Mouse (Mus musculus): ENCODE data around the gene Dab1. TPM values are rescaled to one million over a fixed set of nuclear protein-coding genes. Genes with fewer than 3 reads are reported as not detected.
A peak's percentile ranks its signal among the peaks of the same experiment; 100 is the strongest.

Gene Dab1
- polyA plus RNA-seq, 1 experiment from 2014 or later = 3.6 TPM

DNA sequence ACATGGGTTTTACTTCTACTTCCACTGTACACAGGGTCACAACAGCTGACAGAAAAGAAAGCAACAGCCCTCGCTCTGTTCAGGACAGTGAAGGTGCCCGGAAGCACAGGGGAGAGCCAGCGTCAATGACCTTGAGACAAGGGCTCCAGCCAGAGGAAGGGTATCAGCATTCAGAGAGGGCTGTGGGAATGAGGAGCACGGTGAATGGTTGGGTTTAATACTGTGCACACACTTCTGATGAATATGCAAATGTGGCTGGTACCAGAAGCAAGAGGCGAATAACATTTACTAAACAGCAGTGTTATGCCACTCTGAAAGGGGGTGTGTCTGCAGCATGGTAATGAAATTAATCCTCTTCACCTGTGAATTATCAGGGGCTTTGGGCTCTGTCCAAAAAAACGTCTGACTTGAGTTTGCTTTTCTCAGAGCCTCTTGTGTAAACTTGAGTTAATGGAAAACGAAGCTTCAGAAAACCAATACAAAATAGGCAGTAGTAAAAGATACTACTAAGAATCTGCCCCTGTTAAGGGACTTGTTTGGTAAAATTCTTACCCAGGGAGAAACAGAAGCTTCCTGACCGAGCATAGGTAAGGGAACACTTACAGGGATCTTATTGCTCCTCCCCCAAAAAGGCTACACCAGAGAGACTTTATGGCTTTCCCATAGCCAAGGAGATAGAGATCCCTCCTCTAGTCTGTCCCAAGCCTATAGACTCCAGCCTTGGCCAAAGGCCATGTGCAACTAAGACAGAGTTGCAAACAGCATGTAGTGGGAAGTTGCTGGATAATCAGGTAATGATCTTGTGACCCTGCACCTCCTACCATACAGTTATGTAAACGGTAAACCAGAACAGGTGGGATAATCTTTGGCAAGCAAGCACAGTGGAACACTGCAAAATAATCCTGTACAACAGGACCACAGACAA, 592.6 kb downstream of the Dab1 start:
- Histone ChIP-seq H3K36me3 (no peaks in the 10 kb centered on the region), H3K4me1 (0 out of 2 replicates have a peak, but pooled peaks cover 2% of the 10 kb centered on the region), H3K27ac (peak overlapping the region; percentile 67; the same call in 1 of the 2 replicates), H3K4me3 (no peak overlapping the region), H3K9me3 (no peaks in the 10 kb centered on the region), H3K27me3 (ENCODE audit: insufficient read depth, poor library complexity, severe bottlenecking) (peaks cover 17% of the 10 kb centered on the region; the same call in 1 of the 2 replicates)
- WGBS = 56% methylated on average over 9 of the region's 9 CpGs
- DNase-seq (ENCODE audit: low spot score) = no peak

DNA sequence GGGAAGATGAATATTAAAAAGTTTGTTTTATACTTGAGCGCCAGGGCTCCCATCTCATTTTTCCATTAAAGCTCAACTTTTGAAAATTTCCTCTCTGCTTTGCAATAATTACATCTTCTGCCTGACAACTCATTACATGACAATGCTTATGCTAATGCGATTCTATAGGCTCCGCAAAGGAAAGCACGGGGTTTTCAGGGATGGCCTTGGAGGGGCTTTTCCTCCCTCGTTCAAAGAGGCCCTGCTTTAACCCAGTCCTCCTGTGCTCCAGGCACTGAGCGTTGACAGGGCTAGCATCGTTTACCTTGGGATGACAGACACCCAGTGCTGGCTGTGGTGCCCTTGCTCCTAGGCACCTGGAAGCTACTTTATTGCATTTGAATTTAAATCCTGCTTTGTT, 595.6 kb downstream of the Dab1 start:
- WGBS = 53% methylated on average over 7 of the region's 7 CpGs
- Histone ChIP-seq H3K9me3 (no peaks in the 10 kb centered on the region), H3K27ac (no peak overlapping the region), H3K27me3 (ENCODE audit: insufficient read depth, poor library complexity, severe bottlenecking) (peaks cover 31% of the 10 kb centered on the region; the same call in 1 of the 2 replicates), H3K4me1 (peaks cover 19% of the 10 kb centered on the region), H3K36me3 (no peaks in the 10 kb centered on the region), H3K4me3 (no peak overlapping the region)
- DNase-seq (ENCODE audit: low spot score) = no peak

DNA sequence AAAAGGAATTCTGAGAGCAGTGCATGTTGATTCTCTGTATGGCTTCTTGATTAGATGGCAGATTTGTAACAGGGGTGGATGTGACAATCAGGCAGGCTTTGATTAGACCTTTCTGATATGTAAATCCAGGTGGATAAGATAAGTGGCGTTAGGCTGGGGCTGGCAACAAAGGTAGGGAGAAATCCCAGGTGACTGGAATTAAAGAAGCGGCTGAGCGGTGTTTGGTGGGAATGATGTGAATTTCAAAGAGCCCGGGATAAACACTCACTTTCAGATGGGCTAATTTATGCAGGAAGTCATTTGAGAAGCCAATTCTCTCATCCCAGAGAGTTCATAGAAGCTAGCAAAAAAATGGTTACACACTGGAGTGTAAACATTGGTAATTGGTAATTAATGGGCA, 598.2 kb downstream of the Dab1 start:
- H3K9me3 ChIP-seq = no peaks in the 10 kb centered on the region
- H3K4me3 ChIP-seq = no peak overlapping the region
- no peak for DNase-seq (ENCODE audit: low spot score)
- peaks cover 29% of the 10 kb centered on the region for H3K4me1 ChIP-seq
- peaks cover 31% of the 10 kb centered on the region; the same call in 1 of the 2 replicates for H3K27me3 ChIP-seq (ENCODE audit: insufficient read depth, poor library complexity, severe bottlenecking)
- H3K27ac ChIP-seq = no peak overlapping the region
- no peaks in the 10 kb centered on the region for H3K36me3 ChIP-seq
- 32% methylated on average over 4 of the region's 4 CpGs for WGBS

DNA sequence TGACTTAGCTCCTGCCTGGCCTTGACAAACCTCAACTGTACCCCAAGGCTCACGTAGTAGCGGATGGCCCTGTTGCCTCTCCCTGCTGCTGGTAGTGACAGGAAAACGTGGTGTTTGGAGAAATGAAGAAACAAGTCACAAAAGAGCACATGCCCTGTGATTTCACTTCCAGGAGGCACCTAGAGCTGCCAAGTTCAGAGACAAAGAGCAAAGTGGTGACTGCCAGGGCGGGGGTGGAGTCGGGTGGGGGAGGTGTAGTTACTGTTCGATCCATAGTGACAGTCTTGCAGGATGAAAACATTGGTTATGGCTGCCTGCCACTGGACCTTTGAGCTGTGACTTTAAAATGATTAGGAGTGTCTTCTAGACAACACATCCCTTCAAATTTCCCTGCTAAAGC, 599.6 kb downstream of the Dab1 start:
- peaks cover 40% of the 10 kb centered on the region; the same call in 1 of the 2 replicates for H3K27me3 ChIP-seq (ENCODE audit: insufficient read depth, poor library complexity, severe bottlenecking)
- H3K4me3 ChIP-seq = no peak overlapping the region
- DNase-seq (ENCODE audit: low spot score) = no peak
- WGBS = 46% methylated on average over 6 of the region's 6 CpGs
- no peaks in the 10 kb centered on the region for H3K9me3 ChIP-seq
- no peaks in the 10 kb centered on the region for H3K36me3 ChIP-seq
- H3K27ac ChIP-seq = no peak overlapping the region
- H3K4me1 ChIP-seq = peaks cover 29% of the 10 kb centered on the region

DNA sequence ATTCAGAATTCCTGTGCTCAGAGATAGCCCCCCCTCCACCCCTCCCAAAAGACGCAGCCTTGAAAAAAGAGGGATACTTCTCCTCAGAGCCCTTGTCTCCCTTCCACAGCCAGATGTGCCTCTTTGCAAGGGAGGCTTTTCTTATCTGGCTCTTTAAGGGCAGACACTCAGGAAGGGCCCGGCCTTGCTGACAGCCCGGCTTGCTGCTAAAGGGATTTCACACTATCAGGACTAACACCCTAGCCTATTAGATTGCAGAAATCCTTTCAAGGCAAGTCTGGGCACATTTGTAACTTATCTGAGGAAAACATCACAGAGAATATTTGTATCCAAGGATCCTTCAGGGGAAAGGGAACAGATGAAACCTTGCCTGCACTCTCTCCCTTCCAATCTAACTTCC, 600.9 kb downstream of the Dab1 start:
- no peak for DNase-seq (ENCODE audit: low spot score)
- no peak overlapping the region for H3K4me3 ChIP-seq
- peaks cover 35% of the 10 kb centered on the region; the same call in 1 of the 2 replicates for H3K27me3 ChIP-seq (ENCODE audit: insufficient read depth, poor library complexity, severe bottlenecking)
- WGBS = 3% methylated on average over 3 of the region's 3 CpGs
- peaks cover 29% of the 10 kb centered on the region for H3K4me1 ChIP-seq
- no peaks in the 10 kb centered on the region for H3K36me3 ChIP-seq
- H3K9me3 ChIP-seq = no peaks in the 10 kb centered on the region
- no peak overlapping the region for H3K27ac ChIP-seq

DNA sequence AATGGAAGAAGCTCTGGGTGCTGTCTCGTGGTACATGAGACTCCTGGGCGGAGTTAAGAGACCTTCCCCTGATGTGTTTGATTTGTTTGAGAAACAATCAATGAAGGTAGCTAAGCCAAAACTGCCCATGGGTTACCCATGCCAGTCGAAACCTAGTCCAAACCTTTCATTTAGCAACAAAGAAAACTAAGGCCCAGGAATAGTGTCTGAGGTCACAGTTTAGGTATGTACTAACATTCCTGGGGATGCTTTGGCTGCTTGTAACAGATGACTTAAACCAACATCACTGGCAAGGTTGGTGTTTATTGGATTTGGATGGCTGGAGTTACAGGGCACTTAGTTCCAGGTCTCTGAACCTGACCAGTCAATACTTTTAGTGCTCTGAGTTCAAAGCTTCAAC, 610.1 kb downstream of the Dab1 start:
- H3K36me3 ChIP-seq = no peaks in the 10 kb centered on the region
- DNase-seq (ENCODE audit: low spot score) = no peak
- no peaks in the 10 kb centered on the region for H3K9me3 ChIP-seq
- peaks cover 10% of the 10 kb centered on the region; the same call in 1 of the 2 replicates for H3K27me3 ChIP-seq (ENCODE audit: insufficient read depth, poor library complexity, severe bottlenecking)
- H3K4me1 ChIP-seq = no peaks in the 10 kb centered on the region
- no peak overlapping the region for H3K27ac ChIP-seq
- H3K4me3 ChIP-seq = no peak overlapping the region
- 64% methylated on average over 3 of the region's 3 CpGs for WGBS

DNA sequence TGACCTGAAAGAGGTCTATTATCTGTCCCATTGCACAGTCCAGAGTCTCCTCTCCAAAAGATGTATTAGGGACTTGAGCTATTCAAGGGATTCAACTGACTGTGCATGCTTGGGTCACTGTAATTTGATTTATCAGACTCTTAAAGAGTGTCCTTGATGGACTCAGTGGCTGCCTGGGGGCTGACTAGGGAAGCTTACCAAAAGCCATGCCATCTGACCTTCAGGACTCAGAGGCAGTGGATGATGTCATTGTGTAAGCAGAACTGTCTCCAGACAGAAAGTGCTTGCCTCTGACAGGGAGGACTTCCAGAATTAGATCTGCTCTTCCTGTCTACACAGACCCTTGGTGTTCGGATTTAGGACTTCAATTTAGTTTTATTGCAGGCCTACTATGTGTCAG, 627.3 kb downstream of the Dab1 start:
- 14% methylated on average over 1 of the region's 1 CpGs for WGBS
- H3K4me3 ChIP-seq = no peak overlapping the region
- H3K36me3 ChIP-seq = no peaks in the 10 kb centered on the region
- no peak overlapping the region for H3K27ac ChIP-seq
- DNase-seq (ENCODE audit: low spot score) = peak; percentile 76
- no peaks in the 10 kb centered on the region for H3K9me3 ChIP-seq
- peaks cover 8% of the 10 kb centered on the region; the same call in 1 of the 2 replicates for H3K4me1 ChIP-seq
- no peaks in the 10 kb centered on the region for H3K27me3 ChIP-seq (ENCODE audit: insufficient read depth, poor library complexity, severe bottlenecking)

DNA sequence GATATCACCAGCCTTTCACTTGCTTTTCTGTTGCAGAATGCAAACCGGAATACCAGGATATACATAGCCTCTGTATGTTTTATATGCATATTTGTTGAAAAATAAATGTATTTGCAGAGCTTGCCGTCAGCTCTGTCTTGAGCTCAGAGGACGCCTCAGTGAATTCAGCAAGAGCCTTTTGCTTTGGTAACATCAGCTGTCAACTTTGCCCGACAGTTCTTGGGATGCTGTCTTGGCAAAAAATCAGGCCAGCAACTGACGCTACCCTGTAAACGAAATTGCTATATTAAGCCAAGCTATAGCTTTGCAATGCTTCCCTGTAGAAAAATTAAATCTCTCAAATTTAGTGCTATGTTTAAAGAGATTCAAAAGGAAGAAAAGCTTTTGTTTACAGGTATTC, 630.3 kb downstream of the Dab1 start:
- no peaks in the 10 kb centered on the region for H3K27me3 ChIP-seq (ENCODE audit: insufficient read depth, poor library complexity, severe bottlenecking)
- no peaks in the 10 kb centered on the region for H3K36me3 ChIP-seq
- 81% methylated on average over 6 of the region's 6 CpGs for WGBS
- DNase-seq (ENCODE audit: low spot score) = no peak
- H3K27ac ChIP-seq = no peak overlapping the region
- H3K4me1 ChIP-seq = peaks cover 8% of the 10 kb centered on the region; the same call in 1 of the 2 replicates
- H3K9me3 ChIP-seq = no peaks in the 10 kb centered on the region
- H3K4me3 ChIP-seq = no peak overlapping the region

DNA sequence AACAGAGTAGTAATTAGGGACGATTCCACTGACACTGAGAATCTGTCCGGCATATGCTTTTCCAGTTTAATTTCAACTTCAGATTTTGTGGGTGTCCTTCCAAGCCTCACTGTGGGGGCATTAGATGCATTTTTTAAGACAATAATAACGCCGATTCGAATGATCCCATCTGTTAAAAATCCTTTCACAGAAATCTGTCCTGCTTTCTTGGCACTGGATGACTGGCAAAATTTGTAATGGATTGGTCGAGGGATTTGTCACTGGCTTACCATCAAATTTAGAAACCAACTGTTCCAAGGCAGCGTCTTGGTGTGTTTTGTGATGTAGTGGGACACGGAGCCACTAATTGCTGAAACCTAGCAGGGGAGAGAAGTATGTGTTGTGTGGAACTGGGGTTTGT, 638.6 kb downstream of the Dab1 start:
- no peaks in the 10 kb centered on the region for H3K4me1 ChIP-seq
- H3K9me3 ChIP-seq = no peaks in the 10 kb centered on the region
- no peaks in the 10 kb centered on the region for H3K36me3 ChIP-seq
- H3K27ac ChIP-seq = no peak overlapping the region
- WGBS = 89% methylated on average over 8 of the region's 8 CpGs
- DNase-seq (ENCODE audit: low spot score) = no peak
- no peak overlapping the region for H3K4me3 ChIP-seq
- H3K27me3 ChIP-seq (ENCODE audit: insufficient read depth, poor library complexity, severe bottlenecking) = no peaks in the 10 kb centered on the region

DNA sequence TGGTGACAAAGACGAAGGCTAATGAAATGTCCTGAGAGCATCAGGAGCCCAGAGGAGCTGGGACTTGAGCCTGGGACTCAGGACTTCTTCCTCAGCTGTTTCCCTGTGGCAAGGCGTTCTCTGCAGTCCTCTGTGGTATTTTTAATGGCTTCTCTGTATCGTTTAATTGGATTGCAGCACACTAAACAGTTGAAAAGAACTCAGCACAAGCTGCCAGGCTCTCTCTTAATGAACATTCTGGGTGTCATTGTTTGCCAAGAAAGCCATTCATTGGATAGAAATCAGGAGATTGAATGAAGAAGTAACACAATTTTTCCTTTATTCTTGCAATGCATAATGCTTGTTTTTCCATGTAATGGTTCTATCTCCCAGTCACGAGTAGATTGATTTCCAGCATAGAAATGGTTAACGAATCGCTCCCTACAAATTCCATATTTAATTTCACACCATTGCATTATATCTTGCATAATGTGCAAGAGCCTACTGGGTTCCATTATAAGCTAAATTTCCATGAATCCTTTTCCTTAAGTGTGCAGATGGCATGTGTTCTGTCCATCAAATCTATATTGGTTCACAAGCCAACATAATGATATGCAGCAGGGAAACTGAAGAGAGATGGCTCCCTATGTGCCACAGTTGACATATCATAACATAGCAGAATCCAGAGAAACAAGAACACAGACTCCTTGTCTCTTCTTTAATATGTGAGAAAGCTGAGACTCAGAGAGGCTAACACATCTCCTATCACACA, 650.4 kb downstream of the Dab1 start:
- WGBS = 83% methylated on average over 6 of the region's 6 CpGs
- no peaks in the 10 kb centered on the region for H3K9me3 ChIP-seq
- no peaks in the 10 kb centered on the region for H3K27me3 ChIP-seq (ENCODE audit: insufficient read depth, poor library complexity, severe bottlenecking)
- no peak overlapping the region for H3K4me3 ChIP-seq
- no peak overlapping the region for H3K27ac ChIP-seq
- H3K4me1 ChIP-seq = no peaks in the 10 kb centered on the region
- H3K36me3 ChIP-seq = no peaks in the 10 kb centered on the region
- no peak for DNase-seq (ENCODE audit: low spot score)

DNA sequence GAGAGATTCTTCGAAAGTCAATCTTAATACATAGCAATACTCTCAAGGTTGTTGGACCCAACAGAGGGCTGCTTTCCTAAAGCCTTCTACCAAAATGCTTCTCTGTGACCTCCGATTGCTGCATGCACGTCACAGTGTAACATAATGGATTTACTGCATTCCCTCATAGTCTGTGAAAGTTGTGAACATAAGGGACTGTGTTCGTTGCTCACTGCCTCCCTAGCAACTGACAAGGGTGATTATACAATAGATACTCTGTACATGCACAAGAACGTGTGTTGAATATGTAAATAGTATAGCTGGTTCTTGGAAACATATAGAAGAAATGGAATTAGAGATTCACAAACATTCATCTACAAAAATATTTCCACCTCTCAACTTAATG, 651.0 kb downstream of the Dab1 start:
- Histone ChIP-seq H3K27me3 (ENCODE audit: insufficient read depth, poor library complexity, severe bottlenecking) (no peaks in the 10 kb centered on the region), H3K4me3 (no peak overlapping the region), H3K27ac (no peak overlapping the region), H3K4me1 (no peaks in the 10 kb centered on the region), H3K9me3 (no peaks in the 10 kb centered on the region), H3K36me3 (no peaks in the 10 kb centered on the region)
- DNase-seq (ENCODE audit: low spot score) = no peak
- WGBS = 83% methylated on average over 5 of the region's 5 CpGs

DNA sequence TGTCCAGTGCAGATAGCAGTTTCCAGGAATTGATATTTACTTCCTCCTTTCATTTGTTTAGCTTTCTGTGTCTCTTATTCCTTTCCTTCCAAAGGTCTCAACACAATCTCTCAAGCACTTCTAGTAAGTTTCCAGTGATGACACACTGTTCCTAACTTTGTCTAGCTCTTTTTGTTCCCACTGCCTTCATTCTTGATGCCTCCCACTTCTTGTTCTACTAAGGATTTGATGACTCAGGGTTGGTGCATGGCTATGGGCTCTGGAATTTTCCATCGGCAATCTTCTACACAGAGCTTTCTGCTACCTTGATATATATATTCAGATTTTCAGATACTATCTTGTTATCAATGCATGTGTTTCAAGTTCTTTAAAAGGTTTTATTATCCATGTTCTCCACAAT, 656.1 kb downstream of the Dab1 start:
- Histone ChIP-seq H3K4me3 (no peak overlapping the region), H3K4me1 (no peaks in the 10 kb centered on the region), H3K36me3 (no peaks in the 10 kb centered on the region), H3K27me3 (ENCODE audit: insufficient read depth, poor library complexity, severe bottlenecking) (no peaks in the 10 kb centered on the region), H3K27ac (no peak overlapping the region), H3K9me3 (no peaks in the 10 kb centered on the region)
- WGBS = 90% methylated on average over 1 of the region's 1 CpGs
- no peak for DNase-seq (ENCODE audit: low spot score)

DNA sequence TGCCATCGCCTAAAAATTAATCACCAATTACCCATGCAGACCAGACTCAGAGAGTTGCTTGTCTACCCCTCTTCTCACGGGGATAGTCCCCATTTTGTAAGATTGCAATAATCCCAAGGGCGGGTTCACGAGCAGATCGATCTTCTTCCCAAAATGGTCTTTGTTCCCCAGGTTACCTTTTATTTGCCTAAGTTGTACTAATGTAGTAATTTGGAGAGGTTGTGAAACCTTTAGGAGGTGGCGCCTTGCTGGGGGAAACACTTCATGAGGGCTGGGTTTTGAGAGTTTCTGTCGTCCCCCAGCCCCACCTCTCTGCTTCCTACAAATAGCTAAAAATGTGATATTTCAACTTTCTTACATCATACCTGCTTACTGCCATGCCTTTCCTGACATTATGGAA, 657.8 kb downstream of the Dab1 start:
- Histone ChIP-seq H3K4me1 (no peaks in the 10 kb centered on the region), H3K4me3 (no peak overlapping the region), H3K27ac (no peak overlapping the region), H3K36me3 (no peaks in the 10 kb centered on the region), H3K9me3 (no peaks in the 10 kb centered on the region), H3K27me3 (ENCODE audit: insufficient read depth, poor library complexity, severe bottlenecking) (no peaks in the 10 kb centered on the region)
- DNase-seq (ENCODE audit: low spot score) = no peak
- WGBS = 84% methylated on average over 7 of the region's 7 CpGs

All from heart, embryonic 10.5 days (tissue).